Mouse (Mus musculus) brain, embryonic 14.5 days (tissue): ENCODE data around the gene 9530053A07Rik. TPM values are rescaled to one million over a fixed set of nuclear protein-coding genes. Genes with fewer than 3 reads are reported as not detected.

ENCODE experiments used
- DNase-seq: peaks from one replicate; pipeline ENCODE4 v3.0.0-alpha.2; 2011; ENCODE audit warnings: low read depth
- CTCF ChIP-seq: fragments of 200-500 bp; IDR thresholded peaks from 2 replicates; pipeline ENCODE4 v1.5.1; 2012; ENCODE audit warnings: inconsistent platforms, mild to moderate bottlenecking, moderate library complexity, borderline replicate concordance; ENCODE audit not compliant: insufficient read depth, insufficient read length; ENCODE audit errors: extremely low read depth
- POLR2A ChIP-seq: fragments of 200-500 bp; IDR thresholded peaks from 2 replicates; pipeline ENCODE4 v1.6.1; 2012; ENCODE audit warnings: mild to moderate bottlenecking, inconsistent platforms, borderline replicate concordance; ENCODE audit not compliant: poor library complexity, insufficient read depth, insufficient read length, severe bottlenecking; ENCODE audit errors: extremely low read depth
- polyA plus RNA-seq: library from polyadenylated mRNA; depleted of rRNA; stranded (reverse); fragments of >200 nt; gene quantifications from 2 replicates; pipeline ENCODE4 v1.2.3, GENCODE M21; 2012; rRNA removed

The 9530053A07Rik gene
- polyA plus RNA-seq, 1 experiment, result 0.05 TPM

- TF ChIP-seq POLR2A, result no peak
- no peak for TF ChIP-seq CTCF
- DNase-seq, result no peak
Observed at GRCm38 (mm10) chr7:28203207-28204108, 74.2 kb downstream of the 9530053A07Rik start.

DNA sequence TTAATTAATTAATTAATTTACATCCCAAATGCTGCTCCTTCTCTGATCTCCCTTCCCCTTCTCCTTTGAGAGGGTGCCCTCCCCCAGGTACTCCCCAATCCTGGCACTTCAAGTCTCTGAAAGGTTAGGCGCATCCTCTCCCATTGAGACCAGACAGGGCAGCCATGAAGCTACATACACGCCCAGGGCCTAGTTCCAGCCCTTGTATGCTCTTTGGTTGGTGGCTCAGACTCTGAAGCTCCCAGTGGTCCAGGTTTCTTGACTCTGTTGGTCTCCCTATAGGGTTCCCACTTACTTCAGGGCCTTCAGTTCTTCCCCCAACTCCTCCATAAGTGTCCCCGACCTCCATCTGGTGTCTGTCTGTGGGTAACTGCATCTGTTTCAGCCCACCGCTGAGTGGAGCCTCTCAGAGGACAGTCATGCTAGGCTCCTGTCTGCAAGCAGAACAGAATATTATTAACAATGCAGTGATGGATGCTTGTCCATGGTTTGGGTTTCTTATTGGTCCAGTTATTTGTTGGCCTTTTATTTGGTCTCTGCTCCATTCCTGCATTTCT, 76.9 kb downstream of the 9530053A07Rik start:
- TF ChIP-seq CTCF (no peak), POLR2A (no peak)
- no peak for DNase-seq

- no peak for TF ChIP-seq CTCF
- TF ChIP-seq POLR2A, result no peak
- no peak for DNase-seq
Observed at GRCm38 (mm10) chr7:28208396-28208987, 79.2 kb downstream of the 9530053A07Rik start.

DNA sequence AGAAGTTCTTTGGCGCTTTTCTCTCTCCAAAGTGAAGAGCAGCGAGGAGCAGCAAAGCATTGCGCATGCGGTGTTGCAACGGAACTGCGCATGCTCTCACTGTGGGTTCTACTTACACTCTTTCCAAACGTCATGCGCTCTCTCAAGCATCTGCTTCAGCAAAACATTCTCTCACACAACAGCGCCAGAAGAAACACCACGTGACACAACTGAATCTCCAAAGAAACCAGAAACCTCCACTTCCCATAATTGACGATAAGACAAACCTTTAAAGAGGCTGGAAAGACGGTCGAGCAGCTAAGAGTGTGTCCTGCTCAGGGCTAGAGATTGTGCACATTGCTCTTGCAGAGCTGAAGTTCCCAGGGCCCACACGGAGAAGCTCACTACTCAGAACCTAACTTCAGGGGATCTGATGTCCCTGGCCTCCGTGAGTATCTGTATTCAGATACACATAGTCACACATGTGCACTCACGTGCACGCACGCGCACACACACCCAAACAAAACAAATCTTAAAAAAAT, 79.8 kb downstream of the 9530053A07Rik start:
- TF ChIP-seq POLR2A (no peak), CTCF (no peak)
- peak; percentile 93 for DNase-seq

DNA sequence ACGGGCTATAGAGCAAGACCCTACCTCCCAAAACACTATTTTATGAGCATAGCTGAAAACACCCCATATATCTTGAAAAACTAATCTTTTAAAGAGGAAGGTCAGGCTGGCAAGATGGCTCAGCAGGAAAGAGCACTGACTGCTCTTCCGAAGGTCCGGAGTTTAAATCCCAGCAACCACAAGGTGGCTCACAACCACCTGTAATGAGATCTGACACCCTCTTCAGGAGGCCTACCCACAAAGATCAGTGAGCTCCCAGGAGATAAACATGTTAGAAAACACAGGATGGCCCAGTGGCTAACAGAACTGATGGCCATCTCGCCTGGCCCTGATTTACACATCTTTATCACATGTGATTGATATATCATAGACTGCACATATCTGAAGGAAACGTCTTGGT, 81.5 kb downstream of the 9530053A07Rik start:
- DNase-seq, result no peak
- peak; percentile 9; the same call in 1 of the 2 replicates for TF ChIP-seq CTCF
- no peak for TF ChIP-seq POLR2A

GRCm38 (mm10) chr7:28214142-28214541, 84.9 kb downstream of the 9530053A07Rik start:
- no peak for DNase-seq
- TF ChIP-seq POLR2A (no peak), CTCF (peak; percentile 67)

Other genes with a start within 250 kb of the 9530053A07Rik start
- 7.1 and 8.8 TPM in 2 replicates for gene Zfp974, start 200.0 kb upstream of the 9530053A07Rik start, polyA plus RNA-seq
- gene Zfp780b, start 150.3 kb upstream of the 9530053A07Rik start, polyA plus RNA-seq, result 6.2 and 10.1 TPM in 2 replicates
- 3.4 and 4.1 TPM in 2 replicates for gene Zfp850, start 115.4 kb upstream of the 9530053A07Rik start, polyA plus RNA-seq
- 228 and 275 TPM in 2 replicates for gene Psmc4, start 79.4 kb upstream of the 9530053A07Rik start, polyA plus RNA-seq
- gene Fcgbp, start 58.2 kb upstream of the 9530053A07Rik start, polyA plus RNA-seq, result 0.20 and 0.22 TPM in 2 replicates
- 177 and 202 TPM in 2 replicates for gene Fbl, start 40.2 kb downstream of the 9530053A07Rik start, polyA plus RNA-seq
- 40.1 and 43.3 TPM in 2 replicates for gene Dyrk1b, start 50.0 kb downstream of the 9530053A07Rik start, polyA plus RNA-seq
- 62.0 and 63.2 TPM in 2 replicates for gene Eid2, start 138.4 kb downstream of the 9530053A07Rik start, polyA plus RNA-seq
- gene Eid2b, start 148.3 kb downstream of the 9530053A07Rik start, polyA plus RNA-seq, result 40.9 and 46.6 TPM in 2 replicates
- gene Selenov, start 161.7 kb downstream of the 9530053A07Rik start, polyA plus RNA-seq, result 0.50 and 0.81 TPM in 2 replicates
- 30.3 and 43.3 TPM in 2 replicates for gene Dll3, start 172.8 kb downstream of the 9530053A07Rik start, polyA plus RNA-seq
- 105 and 134 TPM in 2 replicates for gene Timm50, start 182.6 kb downstream of the 9530053A07Rik start, polyA plus RNA-seq
- 103 and 118 TPM in 2 replicates for gene Supt5, start 209.3 kb downstream of the 9530053A07Rik start, polyA plus RNA-seq
- 1,173 and 1,238 TPM in 2 replicates for gene Rps16, start 221.2 kb downstream of the 9530053A07Rik start, polyA plus RNA-seq
- gene Plekhg2, start 243.1 kb downstream of the 9530053A07Rik start, polyA plus RNA-seq, result 20.2 and 35.0 TPM in 2 replicates